Mouse (Mus musculus) heart, embryonic 15.5 days (tissue): ENCODE measurements around the gene Slc4a1ap. TPM values are rescaled to one million over a fixed set of nuclear protein-coding genes. Genes with fewer than 3 reads are reported as not detected.

Experiments
- polyA plus RNA-seq: library from polyadenylated mRNA; unstranded; fragments of >200 nt; fragmentation: Nextera tagmentation; extraction: Ambion mirVana; gene quantifications from 2 replicates; pipeline ENCODE4 v1.2.1, GENCODE M21; 2015

The Slc4a1ap gene
- polyA plus RNA-seq, 1 experiment from 2014 or later = 20.0 TPM

Other genes starting within 250 kb of the Slc4a1ap start
- 22.3 and 22.7 TPM in 2 replicates for gene Ift172, start 235.9 kb upstream of the Slc4a1ap start, polyA plus RNA-seq
- 16.4 and 24.1 TPM in 2 replicates for gene Fndc4, start 230.9 kb upstream of the Slc4a1ap start, polyA plus RNA-seq
- gene Gckr, start 229.6 kb upstream of the Slc4a1ap start, polyA plus RNA-seq = 0.09 and 0.30 TPM in 2 replicates
- gene Zfp512, start 74.6 kb upstream of the Slc4a1ap start, polyA plus RNA-seq = 33.1 and 41.8 TPM in 2 replicates
- not detected in 2 replicates for gene 4930548H24Rik, start 41.3 kb upstream of the Slc4a1ap start, polyA plus RNA-seq
- gene Gpn1, start 32.3 kb upstream of the Slc4a1ap start, polyA plus RNA-seq = 36.1 and 41.8 TPM in 2 replicates
- 15.6 and 19.2 TPM in 2 replicates for gene Supt7l, start 812 bp downstream of the Slc4a1ap start, polyA plus RNA-seq
- 344 and 459 TPM in 2 replicates for gene Mrpl33, start 69.9 kb downstream of the Slc4a1ap start, polyA plus RNA-seq
- gene Rbks, start 170.6 kb downstream of the Slc4a1ap start, polyA plus RNA-seq = 3.9 and 4.4 TPM in 2 replicates
- 45.2 and 48.7 TPM in 2 replicates for gene Babam2, start 170.7 kb downstream of the Slc4a1ap start, polyA plus RNA-seq